Mouse (Mus musculus): ENCODE data around the gene Nptn. TPM values are rescaled to one million over a fixed set of nuclear protein-coding genes. Genes with fewer than 3 reads are reported as not detected.
"Not testable (repeated sequence)": the region's sequence is repeated elsewhere in the genome, so short reads cannot be mapped to it uniquely, and the experiment has no call there.

Nptn gene
- polyA plus RNA-seq, 1 experiment = 499 TPM

DNA sequence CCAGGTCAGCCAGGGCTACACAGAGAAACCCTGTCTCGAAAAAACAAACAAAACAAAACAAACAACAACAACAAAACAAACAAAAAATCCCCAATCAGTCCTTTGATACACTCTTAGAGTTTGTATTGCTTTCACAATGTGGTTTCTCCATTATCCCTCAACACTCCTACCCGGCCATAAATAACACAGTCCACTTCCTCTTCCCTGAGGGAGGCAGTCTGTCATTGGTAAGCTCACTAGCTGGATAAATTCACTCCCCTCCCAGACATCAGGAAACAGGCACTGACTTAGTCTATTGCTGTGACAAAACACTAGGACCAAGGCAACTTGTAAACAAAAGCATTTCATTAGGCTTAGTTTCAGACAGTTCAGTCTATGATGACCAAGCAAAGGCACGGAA, 21.8 kb upstream of the Nptn start:
- no peak for DNase-seq (ENCODE audit: low read depth)

DNA sequence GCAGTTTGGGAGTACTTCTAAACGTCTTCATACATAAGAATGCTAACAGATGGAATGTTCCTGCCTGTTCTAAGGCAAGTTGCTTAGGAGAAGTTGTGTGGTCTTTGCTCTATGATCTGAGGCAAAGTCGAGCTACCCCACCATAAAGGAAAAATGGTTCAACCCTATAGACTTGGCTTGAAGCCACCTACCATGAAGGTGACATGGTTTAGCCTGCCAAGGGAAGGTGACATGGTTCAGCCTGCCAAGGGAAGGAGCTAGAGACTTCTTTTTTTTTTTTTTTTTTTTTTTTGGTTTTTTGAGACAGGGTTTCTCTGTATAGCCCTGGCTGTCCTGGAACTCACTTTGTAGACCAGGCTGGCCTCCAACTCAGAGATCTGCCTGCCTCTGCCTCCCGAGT, 16.1 kb upstream of the Nptn start:
- DNase-seq (ENCODE audit: low read depth) = not testable (repeated sequence)

DNA sequence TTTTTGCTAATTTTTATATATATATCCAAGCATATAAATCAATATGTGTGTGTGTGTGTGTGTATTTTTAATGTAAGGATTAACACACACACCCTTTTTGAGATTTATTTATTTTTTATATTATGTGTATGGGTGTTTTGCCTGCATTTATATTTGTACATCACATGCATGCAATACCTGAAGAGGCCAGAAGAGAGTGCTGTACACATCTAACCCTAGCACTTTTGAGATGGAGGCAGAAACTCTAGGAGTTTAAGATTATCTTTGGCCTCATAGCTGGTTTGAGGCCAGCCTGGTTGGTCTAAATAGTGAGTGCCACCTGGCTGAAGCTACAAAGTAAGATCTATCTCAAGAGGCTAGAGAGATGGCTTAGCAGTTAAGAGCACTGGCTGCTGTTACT, 14.4 kb upstream of the Nptn start:
- DNase-seq (ENCODE audit: low read depth) = no peak

DNA sequence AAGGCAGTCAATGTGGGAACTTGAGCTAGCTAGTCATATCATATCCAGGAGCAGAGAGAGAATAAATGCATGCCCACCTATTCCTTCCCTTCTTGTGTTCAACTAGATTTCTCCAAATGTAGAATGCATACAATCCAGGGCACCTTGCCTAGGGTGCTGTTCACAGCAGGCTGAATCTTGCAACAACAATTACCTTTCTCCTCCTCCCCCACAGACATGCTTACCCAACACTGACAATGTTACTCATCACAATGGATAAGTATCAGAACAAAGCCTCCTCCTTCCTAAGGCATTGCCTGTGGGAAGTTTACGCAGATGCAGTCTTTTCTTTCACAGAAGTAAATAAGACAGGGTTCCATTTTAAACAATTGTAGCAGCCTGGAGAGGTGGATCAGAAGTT, 11.0 kb upstream of the Nptn start:
- DNase-seq (ENCODE audit: low read depth) = no peak

DNA sequence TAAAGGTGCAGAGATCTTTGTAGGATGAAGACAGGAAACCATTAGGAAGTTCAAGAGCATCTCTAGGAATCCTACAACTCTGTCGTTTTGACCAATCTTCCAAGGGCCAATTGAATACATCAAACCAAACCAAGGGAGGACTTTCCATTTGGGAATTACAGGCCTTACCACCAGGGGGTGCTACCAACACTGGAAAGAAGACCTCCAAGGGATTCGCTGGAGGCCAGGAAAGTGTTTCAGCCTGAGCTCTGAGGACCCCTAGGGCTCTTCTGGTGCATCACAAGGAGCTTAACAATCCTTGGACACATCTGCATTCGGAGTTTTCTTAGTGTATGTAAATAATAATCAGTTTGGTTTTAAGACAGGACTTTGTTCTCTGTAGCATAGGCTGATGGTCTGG, 3.4 kb upstream of the Nptn start:
- no peak for DNase-seq (ENCODE audit: low read depth)

DNA sequence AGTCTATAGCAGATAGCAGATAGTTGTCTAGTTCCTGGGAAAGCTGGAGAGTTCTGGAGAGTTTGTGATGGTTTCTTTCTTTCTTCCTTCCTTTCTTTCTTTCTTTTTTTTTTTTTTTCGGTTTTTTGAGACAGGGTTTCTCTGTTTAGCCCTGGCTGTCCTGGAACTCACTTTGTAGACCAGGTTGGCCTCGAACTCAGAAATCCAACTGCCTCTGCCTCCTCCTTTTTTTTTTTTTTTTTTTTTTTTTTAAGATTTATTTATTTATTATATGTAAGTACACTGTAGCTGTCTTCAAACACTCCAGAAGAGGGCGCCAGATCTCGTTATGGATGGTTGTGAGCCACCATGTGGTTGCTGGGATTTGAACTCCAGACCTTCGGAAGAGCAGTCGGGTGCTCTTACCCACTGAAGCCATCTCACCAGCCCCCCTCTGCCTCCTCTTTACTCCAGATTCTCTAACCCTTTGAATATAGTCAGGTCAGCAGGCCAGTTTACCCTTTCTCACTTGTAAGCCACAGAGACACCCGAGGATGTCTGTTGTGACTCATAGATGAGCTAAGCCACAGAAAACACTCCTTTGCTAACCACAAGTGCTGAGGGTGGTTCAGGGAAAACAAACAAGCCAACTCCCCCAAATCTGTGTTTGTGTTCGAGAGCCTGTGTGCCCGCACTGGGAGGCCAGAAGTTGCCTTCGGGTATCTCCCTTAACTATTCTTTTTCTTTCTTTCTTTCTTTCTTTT, 1.4 kb upstream of the Nptn start:
- DNase-seq (ENCODE audit: low read depth) = not testable (repeated sequence)

DNA sequence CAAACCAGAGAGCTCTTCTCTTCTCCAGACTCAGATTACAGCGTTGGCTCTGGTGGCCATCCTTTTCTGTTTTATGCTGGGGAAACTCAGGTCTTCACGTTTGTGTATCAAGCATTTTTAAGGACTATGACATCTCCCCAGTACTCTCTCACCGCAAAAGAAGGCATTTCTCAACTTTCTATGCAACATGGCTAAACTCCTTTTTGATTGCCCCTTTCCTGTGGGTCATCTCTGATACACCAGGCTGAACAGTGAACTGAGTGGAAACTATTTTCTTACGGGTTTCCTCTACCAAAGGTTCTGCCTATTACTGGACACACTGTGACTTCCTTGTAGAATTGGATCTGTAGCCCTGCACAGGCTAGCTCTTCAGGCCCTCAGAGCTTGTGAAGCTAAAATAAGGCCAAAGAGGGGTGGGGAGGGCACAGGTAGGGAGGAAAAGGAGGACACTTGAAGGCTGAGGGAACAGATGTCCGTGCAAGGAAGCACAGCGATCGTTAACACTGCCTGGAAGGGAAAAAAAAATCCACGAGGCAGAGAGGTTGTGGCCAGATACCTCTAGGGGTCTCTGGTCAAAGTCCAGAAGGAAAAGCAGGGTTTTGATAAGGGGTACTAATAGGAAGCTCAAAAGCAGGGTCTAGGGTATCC, 633 bp upstream of the Nptn start:
- no peak for DNase-seq (ENCODE audit: low read depth)

DNA sequence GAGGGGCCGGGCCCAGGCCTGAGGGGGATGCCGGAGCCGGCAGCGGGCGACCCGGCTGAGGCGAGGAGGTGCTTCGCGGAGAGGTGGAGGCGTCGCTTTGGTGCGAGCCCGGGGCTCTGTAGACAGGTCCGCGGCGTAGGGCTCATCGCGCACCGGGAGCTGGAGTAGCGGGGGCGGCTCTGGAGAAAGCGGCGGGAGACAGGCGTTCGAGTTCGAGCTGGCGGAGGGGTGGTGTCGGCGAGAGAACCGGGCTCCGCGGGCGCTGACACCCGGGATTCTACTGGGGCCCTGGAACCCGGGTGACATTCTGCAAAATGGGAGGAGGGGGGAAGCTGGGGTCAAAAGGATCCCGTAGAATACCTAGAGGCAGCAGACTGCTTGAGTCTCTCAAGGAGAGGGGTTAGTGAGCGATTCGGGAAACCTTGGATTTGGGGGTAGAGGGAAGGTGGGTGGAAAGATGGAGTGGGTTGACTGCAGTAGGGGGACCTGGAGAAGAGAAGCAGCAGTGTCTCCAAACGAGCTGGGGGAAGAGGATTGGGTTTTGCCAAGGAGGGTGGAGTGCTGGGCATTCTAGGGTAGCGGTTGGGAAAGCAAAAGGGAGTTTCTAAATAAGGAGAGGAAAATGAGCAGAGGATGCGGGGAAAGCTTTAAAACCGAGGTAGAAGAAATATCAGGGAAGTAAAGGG, 684 bp downstream of the Nptn start:
- DNase-seq (ENCODE audit: low read depth) = no peak

DNA sequence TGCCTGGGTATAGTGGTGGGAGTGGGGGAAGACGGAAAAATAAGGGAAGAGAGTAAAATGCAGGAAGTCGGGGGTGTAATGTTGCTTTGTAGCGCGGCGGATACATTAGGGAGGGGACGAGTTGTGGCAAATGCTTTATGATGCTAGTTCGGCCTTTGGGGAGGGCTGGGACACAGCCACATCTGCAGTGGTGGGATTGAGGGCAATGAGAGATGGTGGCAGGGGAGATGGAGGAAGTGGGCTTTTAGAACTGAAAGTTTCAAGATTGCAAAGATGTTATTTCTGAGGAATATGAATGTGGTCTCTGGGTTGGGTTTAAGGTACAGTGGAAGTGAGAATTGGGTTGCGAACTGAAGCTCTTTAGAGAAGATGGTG, 1.2 kb downstream of the Nptn start:
- no peak for DNase-seq (ENCODE audit: low read depth)

DNA sequence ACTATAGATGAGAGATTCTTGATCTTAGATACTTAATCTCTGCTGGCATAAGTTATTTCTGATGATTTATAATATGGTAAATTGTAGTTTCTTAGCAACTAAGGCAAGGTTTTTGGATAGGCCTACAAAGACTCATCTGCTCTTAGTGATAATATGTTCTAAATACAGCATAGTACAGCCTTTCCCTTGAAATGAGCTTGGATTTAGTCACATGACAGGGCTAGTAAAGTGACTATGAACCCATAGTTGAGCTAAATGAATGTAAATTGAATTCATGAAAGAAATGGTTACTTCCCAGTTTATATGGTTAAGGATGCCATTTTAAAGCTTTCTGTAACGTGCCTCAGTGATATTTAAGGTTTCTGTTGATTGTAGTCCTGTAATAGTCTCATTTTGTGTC, 2.3 kb downstream of the Nptn start:
- DNase-seq (ENCODE audit: low read depth) = no peak

DNA sequence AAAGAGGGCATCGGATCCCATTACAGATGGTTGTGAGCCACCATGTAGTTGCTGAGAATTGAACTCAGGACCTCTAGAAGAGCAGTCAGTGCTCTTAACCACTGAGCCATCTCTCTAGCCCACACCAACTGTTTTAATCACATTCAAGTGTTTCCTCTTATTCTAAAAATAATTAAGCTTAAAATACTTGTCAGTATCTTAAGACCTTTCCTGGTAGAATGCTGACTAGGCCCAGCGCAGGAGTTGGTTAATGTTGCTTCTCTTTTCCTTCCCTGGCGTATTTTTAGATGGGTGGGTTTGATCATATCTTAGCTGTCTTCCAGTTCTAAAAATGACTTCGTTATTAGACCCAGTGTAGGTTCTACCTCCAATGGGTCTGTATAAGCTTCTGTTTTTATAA, 6.6 kb downstream of the Nptn start:
- DNase-seq (ENCODE audit: low read depth) = no peak

DNA sequence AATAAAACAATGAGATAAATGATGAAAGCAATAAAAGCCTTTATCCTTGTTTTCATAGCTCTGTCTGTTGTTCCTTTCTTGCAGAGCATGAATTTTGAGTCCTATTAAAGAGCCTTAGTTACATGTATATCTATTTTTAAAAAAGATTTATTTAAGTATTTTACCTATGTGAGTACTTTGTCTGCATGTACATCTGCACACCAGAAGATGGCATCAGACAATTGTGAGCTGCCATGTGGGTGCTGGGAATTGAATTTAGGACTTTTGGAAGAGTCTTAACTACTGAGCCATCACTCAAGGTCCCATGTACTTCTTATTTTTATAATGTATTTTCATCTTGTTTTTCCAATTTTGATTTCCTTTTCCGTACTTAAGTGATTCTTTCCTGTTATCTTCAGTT, 13.3 kb downstream of the Nptn start:
- no peak for DNase-seq (ENCODE audit: low read depth)

DNA sequence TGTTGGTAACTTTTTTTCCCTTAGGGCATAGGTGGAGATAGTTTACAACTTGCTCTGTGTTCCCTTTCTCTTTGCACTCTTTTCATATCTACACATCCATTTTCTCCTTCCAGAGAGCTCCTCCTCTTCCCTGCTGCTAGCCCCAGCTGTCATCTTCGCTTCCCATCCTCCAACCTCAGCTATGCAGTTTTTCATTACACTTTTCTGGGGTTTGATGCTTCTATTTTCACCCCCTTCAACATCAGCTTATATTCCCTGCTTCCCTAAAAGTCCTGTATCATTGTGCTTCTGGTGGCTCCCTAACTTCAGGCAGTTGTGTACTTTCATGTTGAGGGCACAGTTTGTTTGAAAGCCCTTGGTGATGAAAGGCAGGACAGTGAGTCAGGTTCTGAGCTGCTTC, 31.8 kb downstream of the Nptn start:
- DNase-seq (ENCODE audit: low read depth) = no peak

DNA sequence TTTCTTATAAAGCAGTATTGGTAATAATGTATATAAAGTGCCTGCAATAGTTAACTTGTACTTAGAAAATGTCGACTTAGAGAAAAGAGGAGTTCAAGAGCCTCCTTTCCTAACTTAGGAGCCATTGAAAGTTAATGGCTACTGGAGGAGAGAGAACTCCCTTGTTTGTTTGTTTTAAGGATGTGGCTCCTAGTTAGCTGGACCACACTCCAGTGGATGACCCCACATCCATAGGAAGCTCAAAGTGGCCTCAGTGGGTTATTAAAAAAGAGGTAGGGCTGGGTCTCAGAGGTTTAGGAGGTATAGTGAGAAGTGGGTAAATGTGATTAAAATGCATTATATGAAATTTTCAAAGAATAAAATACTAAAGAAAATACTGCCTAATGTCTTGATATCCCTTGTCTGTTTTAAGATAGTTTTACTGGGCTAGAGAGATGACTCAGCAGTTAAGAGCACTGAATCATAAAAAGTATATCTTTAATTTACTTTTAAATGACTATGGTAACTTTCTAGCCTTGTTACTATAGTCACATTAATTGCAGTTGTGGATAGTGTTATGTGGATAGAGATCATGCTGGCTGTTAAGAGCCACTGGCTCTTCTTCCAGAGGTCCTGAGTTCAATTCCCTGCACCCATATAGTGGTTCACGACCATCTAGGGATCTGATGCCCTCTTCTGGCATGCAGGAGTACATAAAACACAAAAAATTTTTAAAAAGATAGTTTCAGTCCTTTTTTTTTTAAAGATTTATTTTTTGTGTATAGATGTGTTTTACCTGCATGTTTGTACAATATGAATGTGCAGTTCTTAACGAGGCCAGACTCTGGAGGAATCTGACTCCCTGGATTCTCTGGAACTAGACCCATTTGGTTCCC, 33.3 kb downstream of the Nptn start:
- DNase-seq (ENCODE audit: low read depth) = no peak

DNA sequence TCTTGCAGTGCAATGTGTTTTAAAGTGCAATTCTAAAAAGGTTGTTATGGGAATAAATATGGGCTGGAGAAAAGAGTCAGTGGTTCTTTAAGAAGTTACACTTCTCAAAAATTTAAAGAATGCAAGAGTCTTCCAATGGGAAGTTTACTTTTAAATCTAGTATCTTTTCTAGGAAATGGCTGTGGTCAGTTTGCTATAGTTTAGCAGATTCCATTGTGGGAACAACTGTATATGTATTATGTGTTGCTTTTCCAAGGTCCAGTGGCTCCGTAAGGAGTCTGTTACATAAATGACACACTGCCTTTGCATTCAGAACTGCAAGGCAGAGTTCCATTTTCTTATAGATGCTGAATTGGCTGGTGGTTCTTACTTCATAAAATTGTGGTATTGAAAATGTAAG, 41.0 kb downstream of the Nptn start:
- DNase-seq (ENCODE audit: low read depth) = no peak

DNA sequence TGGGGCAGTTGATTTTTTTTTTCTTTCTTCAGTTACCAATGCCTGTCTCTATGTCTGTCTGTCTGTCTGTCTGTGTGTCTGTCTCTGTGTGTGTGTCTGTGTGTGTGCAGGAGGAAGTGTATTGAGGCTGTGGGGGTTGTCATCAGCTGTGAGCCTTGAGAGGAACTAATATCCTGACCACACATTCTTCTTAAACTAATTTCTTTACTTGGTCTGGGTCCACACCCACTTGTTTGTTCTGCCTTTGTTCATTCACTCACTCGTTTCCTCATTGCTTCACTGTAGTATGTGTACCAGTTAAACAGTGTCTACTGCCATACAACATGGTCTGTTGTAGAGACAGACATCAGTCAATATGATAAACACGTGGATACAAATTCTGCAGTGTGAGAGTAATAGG, 45.2 kb downstream of the Nptn start:
- no peak for DNase-seq (ENCODE audit: low read depth)

DNA sequence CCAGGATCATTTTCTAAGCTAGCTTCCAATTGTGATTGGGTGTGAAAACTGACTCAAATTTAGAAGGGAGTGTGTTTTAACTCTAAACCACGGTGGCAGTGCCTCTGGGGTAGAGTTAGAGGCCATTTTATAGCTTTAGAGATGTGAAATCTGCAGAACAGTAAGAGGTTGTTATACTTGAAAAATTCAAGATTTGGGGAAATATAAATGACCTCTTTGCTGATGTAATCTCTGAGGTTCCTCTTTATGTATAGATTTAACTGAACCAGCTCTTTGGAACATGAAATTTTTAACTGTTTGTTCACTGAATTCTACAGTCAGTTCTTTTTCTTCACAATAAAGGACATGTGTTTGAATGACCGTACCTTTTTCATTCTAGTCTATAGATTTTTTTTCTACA, 48.4 kb downstream of the Nptn start:
- DNase-seq (ENCODE audit: low read depth) = no peak

DNA sequence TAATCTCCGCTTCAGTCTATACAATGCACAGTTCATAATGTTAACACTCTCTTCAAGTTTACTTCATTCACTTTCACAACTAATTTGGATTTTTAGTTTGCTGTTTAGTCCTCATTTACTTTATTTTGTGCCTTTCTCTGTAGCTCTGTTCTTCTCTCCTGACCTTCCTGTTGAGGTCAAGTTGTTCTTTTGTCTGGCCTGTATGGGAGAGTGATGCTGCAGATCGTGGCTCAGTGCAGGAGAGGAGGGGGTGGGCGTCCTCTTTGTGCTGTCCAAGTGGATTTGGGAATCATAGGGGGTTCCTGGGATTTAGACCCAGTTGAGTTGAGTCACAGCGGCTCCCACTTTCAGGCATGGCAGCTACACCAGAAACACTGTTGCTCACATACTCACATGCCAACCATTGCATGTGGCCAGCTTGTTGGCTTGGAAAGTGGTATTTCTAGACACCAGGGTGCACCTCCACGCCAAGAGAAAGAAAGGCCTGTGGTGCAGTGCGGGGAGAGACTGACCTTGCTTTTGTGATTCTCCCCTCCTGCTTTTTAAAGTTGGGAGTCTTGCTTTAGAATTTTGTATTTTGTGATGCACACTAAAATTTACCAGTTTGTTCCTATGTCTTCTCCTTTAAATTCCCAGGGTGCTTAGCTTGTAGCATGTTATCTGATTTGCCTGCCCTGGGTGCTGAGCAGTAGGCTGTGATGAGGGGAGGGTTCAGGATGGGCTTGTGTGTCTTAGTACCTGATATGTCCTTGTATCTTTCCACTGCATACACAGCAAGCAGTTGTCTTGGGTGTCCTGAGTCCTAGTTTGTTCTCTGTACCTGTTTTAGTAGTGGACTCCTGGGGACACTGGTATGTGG, 66.6 kb downstream of the Nptn start:
- DNase-seq (ENCODE audit: low read depth) = peak; percentile 56

DNA sequence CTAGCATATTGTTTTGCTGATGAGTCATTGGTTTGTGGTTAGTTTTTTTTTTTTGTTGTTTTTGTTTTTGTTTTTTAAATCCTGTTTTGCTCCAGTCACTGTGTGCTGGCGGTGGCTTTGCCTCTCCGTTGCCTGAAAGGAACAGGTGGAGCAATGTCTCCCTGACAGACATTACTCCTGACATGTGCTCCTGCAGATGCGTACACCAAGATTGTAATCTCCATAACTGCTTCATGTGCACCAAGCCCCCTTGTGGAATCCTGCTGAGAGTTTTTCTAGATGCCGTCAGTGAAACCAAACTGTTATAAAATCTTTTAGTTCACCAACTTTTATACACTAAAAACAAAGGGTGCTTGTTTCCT, 67.2 kb downstream of the Nptn start:
- DNase-seq (ENCODE audit: low read depth) = no peak

DNA sequence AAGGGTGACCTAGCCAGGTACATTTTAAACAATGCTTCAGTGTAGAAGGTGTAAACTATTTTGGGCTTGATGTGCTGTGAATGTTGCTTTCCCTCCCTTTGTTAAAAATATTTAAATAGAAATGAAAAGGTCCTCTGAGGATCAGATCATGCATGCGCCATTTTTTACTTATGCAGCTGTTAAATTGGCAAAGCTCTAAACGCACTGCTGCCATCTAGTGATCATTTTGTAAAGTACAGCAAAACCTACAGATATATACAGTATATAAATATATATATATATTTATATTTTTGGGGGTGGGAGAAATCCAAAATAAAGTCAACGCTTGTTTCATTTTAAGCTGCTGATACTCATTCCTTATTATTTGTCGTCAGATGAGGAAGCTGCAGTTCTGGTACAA, 70.0 kb downstream of the Nptn start:
- DNase-seq (ENCODE audit: low read depth) = no peak

DNA sequence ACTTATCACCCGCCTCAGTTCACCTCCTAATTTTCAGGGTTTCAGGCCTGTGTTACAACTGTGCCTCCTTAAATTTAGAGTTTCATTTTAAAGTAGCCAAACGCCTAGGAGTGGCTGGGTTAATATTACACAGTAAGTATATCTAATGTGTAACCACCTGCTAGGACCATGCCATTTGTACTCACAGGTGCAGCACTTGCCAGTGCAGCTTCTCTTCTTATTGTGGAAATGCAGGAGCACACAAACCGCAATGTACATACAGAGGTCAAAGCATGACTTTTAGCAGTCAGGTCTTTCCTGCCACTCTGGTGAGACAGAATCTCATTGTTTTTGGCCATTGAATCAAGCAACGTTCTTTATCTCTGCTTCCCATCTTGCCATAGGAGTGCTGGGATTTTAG, 72.5 kb downstream of the Nptn start:
- DNase-seq (ENCODE audit: low read depth) = no peak
